Mouse (Mus musculus): Measurements from ENCODE around the gene Ftl1.

DNA sequence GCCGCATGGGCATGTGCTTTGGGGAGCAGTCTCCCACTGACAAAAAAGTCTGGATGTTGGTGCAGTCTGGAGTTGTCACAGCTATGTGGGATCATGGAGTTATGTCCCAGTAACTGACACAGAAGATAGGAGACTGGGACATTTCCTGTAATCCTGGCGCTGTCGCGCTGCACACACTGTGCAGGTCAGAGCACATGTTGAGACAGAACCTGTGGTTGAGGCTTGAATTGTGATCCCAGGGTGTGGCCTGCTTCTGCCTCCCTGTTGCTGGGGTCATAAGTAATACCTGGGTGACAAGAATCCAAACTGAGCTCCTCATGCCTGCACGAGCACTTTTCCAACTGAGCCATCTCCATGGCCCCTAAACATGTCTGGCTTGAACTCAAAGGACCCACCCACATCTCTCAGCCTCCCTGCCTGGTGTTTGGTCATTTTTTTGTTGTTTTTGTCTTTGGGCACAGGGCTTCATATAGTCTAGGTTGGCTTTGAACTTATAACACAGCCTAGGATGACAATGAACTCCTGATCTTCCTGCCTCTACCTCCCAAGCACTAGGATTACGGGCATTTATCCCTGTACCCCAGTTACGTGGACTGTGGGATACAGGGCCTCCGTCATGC, 32.7 kb upstream of the Ftl1 start:
- TF ChIP-seq GATA1 (IDR thresholded peaks at IDR 0.05; ENCODE audit: borderline replicate concordance, low read length) (no peak), FLI1 (IDR thresholded peaks at IDR 0.05; ENCODE audit: low read length) (no peak)
